Mouse (Mus musculus): ENCODE data around the gene Als2. TPM values are rescaled to one million over a fixed set of nuclear protein-coding genes. Genes with fewer than 3 reads are reported as not detected.

Gene Als2
- 2.0 and 2.8 TPM in 2 replicates for polyA plus RNA-seq (2012)

DNA sequence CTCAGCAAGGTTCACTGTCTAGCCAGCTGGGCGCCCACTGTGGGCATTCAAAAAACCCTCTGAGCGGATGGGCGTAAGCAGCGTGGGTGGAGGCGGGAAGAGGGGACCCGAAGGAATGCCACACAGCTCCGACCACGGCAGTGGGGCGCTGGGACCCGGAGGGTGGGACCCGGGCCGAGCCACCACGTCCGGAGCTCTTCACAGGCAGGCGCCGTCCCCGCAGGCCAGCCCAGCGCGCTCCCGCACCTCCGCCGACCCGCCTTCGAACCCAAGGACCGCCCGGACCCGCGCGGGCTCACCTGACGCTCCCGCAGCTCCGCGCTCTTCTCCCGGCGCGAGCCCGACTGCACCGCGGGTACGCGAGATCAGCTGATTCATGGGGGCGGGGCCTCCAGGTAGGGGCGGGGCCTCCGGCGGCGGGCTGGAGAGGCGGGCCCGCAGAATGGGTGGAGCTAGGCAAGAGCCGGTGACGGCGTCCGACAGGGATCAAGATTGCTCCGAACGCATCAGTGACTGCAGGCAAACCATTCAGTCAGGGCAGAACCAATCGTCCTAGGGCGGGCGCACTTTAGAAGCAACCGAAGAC, at the start of gene Als2:
TSS of gene Als2 (minus strand) at position 376 of the 586 bp plus-strand sequence.

DNA sequence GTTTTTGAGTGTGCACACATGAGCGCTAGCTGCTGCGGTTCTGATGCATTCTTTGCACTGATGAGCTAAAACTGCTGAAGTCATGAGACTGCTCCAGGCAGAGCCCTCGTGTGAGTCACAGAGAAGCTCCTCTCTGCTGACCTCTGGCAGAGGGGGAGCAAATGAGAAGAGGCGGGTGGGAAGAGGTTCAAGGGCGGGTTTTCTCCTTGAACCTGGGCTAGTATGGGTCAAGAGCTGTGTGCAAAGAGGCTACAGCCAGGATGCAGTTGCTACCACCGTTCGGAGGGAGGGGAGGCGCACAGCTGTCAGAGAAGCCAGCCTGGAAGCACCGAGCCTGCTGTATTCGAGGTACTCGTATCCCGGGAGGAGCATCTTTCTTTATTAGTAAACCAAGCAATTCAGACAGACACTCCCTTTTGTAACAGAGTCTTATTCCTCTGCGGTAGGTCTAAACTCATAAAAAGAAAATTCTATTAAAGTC, 19.8 kb upstream of the Als2 start, which contains the start of gene Cdk15:
TSS of gene Cdk15 (plus strand) at position 156 of the 481 bp plus-strand sequence.

GRCm38 (mm10) chr1:59163030-59163461, 74.0 kb downstream of the Als2 start, which contains the start of gene Mpp4:
TSS of gene Mpp4 (minus strand) at chr1:59163389.

DNA sequence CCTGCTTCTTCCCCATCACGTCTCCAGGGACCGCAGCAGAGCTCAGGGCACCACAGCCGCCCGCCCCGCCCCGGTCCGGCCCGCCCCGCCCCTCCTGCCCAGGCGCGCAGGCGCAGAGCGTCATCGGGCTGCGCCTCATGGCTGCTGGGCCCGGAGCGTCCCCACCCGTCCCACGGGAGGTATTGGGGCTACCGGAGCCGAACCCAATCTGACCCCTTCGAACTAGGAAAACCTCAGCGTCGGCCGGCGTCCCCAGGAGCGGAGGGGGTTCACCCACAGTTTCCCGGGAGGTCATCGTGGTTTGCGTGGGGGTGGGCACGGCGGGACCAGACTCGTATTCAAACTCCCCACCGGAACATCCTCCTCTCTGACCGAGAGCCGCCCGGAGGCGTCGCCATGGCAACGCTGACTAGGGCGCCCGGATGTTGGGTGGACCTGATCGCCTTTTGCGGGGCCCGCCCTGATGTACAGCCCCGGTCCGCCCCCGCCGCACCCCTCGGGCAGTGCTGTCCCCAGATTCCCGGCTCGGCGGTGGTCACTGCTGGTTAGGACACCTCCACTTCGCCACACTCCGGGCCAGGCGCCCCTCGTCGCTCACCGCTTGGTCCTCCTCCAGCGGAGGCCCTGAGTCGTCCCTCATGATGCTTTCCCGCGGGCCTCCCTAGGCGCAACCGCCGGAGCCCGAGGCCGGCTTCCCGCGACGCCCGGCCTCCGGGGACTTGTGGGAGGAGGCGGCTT, 117.1 kb downstream of the Als2 start, which contains the start of gene Tmem237:
TSS of gene Tmem237 (minus strand) at position 689 of the 738 bp plus-strand sequence.

Other genes starting within 250 kb of the Als2 start
- gene C2cd6, start 142.3 kb downstream of the Als2 start, polyA plus RNA-seq (2012) = not detected in 2 replicates
- gene Tmem237, start 116.8 kb downstream of the Als2 start, polyA plus RNA-seq (2012) = 2.6 and 4.4 TPM in 2 replicates
- 0.40 and 1.4 TPM in 2 replicates for gene Mpp4, start 73.8 kb downstream of the Als2 start, polyA plus RNA-seq (2012)
- not detected in 2 replicates for gene Cdk15, start 19.7 kb upstream of the Als2 start, polyA plus RNA-seq (2012)
- gene Fzd7, start 245.2 kb upstream of the Als2 start, polyA plus RNA-seq (2012) = 8.7 and 10.7 TPM in 2 replicates